Mouse (Mus musculus): Measurements from ENCODE around the gene Rab11a.

Gene Rab11a

DNA sequence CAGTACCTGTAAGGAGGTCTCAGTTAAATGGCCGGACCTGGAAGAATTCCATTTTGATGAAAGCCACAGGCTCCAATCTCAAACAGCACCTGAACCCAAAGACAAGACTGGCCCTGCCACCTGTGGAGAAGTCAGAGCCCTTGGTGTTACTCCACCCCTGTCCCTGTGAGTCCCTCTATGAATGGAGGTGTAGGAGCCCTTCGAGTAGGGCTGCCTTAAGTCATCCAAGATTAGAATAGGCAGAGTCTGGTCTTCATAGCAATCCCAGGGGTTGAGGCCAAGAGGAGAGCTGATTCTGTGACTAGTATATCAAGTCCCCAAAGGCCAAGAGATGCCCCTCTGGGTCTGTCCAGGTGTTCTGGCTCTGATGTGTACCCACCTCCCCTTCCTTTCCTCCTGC, 46.8 kb downstream of the Rab11a start:
- DNase-seq = no peak

DNA sequence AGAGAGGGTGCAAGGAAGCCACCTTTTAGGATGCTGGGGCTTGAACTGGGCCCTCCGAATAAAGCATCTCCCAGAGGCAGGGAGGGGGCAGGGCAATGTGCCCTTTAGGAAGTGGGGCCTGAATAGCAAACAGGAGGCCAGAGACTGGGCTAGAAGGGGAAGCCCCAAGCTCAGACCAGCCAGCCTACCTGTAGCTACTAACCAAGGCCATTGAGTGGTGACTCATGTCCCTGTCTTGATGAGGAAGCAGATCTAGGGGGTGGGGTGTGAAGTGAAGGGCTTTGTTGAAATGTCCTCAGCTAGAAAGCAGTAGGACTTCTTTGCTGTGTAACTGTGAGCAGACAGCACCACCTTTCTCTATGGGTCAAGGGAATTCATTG, 49.6 kb downstream of the Rab11a start:
- DNase-seq = no peak

GRCm38 (mm10) chr9:64687122-64688014, 50.2 kb downstream of the Rab11a start:
- no peak for DNase-seq

DNA sequence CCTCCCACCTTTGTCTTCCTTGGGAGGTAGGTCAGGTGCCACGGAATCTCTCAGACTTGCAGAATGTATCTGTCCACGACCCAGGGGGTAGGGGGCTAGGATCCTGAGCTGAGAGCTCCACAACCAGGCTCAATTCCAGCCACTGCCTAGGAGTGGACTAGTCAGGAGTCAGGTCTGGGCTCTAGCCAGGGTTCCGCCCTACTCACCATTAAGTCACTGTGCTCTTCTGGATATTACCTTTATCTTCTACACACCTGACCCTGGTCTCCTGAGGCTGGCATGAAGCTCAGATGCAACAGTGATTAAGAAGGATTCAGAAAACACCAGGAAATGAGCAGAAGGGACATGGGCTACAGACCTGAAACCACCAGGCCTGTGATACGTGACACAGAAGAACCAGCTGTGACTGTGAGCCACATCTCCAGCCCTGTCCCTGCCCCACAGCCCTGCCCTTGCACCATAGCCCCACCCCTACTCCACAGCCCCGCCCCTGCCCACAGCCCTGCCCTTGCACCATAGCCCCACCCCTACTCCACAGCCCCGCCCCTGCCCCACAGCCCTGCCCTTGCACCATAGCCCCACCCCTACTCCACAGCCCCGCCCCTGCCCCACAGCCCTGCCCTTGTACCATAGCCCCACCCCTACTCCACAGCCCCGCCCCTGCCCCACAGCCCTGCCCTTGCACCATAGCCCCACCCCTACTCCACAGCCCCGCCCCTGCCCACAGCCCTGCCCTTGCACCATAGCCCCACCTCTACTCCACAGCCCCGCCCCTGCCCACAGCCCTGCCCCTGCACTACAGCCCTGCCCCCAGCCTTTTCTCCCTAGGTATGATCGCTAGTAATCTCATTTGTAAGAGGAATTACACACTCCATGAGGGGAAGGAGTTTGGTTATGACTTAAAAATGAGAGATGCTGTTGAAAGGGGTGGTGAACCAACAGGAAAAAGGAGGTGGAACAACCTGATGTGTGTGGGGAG, 65.9 kb downstream of the Rab11a start:
- peak in 1 of 2 experiments; percentile 51 for DNase-seq

DNA sequence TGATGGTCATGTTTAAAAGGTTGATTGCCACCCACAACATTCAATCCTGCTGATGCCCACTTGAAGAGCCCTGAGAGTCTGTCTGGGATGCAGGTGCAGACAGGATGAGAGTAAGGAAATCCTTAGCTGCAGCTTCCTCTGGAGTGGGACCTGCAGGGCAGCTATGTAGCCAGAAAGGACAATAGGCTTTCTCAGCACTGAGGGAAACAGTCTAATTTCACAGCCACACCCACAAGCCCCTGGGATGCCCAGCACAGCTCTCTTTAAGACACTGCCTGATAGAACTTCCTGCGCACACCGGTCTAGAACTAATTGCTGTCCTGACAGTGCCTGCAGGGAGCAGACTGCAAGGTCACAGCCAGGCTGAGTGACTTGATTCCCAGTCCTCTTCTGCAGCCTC, 69.6 kb downstream of the Rab11a start:
- no peak for DNase-seq

DNA sequence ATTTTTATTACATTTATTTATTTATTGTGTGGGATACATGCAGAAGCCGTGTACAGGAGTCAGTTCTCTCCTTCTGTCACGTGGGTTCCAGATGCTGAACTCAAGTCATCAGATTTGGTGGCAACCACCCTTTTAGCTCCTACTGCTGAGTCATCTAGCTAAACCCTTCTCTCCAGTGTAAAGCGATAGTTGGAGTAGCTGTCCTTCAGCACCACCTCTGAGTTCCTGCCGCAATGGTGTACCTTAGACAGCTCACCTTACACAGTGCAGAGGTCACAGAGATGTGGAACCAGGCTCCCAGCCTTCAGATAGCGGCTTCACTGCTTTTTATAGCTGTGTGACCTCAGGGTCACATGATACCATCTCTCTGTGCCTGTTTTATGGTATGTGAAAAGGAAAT, 70.0 kb downstream of the Rab11a start:
- DNase-seq = no peak

DNA sequence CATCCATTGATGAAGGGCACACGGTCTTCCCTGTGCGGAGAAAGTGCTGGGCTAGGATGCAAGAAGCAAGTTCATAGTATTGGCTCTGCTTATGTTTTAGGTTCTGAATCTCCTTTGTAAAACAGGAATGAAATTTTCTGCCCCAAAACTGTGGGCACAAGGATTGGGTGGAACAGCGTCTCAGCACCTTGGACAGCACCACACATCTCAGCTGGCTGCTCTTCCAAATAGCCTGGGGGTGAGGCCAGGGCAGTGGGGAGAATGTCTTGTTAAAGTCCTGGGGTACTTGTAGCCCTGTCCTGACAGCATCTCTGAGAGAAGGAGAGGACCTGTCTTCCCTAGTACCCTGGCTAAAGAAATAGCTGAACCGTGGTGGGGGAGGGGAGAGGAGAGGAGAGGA, 71.0 kb downstream of the Rab11a start:
- DNase-seq = peak in 1 of 2 experiments; percentile 36
